Mouse (Mus musculus) midbrain, postnatal 0 days (tissue): ENCODE measurements around the gene Ccdc134. TPM values are rescaled to one million over a fixed set of nuclear protein-coding genes. Genes with fewer than 3 reads are reported as not detected.

Source experiments
- ATAC-seq: fragments of 200-750 bp; cut with Nextera tagmentation; 2 replicates; pipeline ENCODE4 v1.8.0; 2017; ENCODE audit warnings: moderate number of reproducible peaks, mild to moderate bottlenecking, moderate TSS enrichment, moderate library complexity; ENCODE audit not compliant: low FRiP score
- DNase-seq: peaks from one replicate; pipeline ENCODE4 v3.0.0-alpha.2; 2015; ENCODE audit warnings: low spot score
- H3K27ac ChIP-seq: fragments of 300-500 bp; sonication (generic); 2 replicates; pipeline ENCODE4 v1.5.1; 2014; ENCODE audit warnings: low read depth, mild to moderate bottlenecking, low read length, mixed read lengths
- H3K27me3 ChIP-seq: fragments of 300-500 bp; sonication (generic); 2 replicates; pipeline ENCODE4 v1.6.1; 2014; ENCODE audit warnings: low read length, control low read depth, mixed read lengths; ENCODE audit not compliant: insufficient read depth
- H3K36me3 ChIP-seq: fragments of 300-500 bp; sonication (generic); 2 replicates; pipeline ENCODE4 v1.6.1; 2014; ENCODE audit warnings: low read length, control low read depth, mixed read lengths; ENCODE audit not compliant: insufficient read depth
- H3K4me1 ChIP-seq: fragments of 300-500 bp; sonication (generic); 2 replicates; pipeline ENCODE4 v1.6.1; 2014; ENCODE audit warnings: mild to moderate bottlenecking, control low read depth, antibody characterized with exemption, low read length, mixed read lengths; ENCODE audit not compliant: insufficient read depth
- H3K4me2 ChIP-seq: fragments of 300-500 bp; sonication (generic); 2 replicates; pipeline ENCODE4 v1.6.1; 2014; ENCODE audit warnings: low read depth, mild to moderate bottlenecking, low read length, mixed read lengths; ENCODE audit not compliant: poor library complexity, severe bottlenecking
- H3K4me3 ChIP-seq: fragments of 300-500 bp; sonication (generic); 2 replicates; pipeline ENCODE4 v1.5.1; 2014; ENCODE audit warnings: low read depth, mild to moderate bottlenecking, low read length, moderate library complexity
- H3K9ac ChIP-seq: fragments of 300-500 bp; sonication (generic); replicated peaks from 2 replicates; pipeline ENCODE4 v1.6.1; 2014; ENCODE audit warnings: mild to moderate bottlenecking, low read length, moderate library complexity, mixed read lengths; ENCODE audit not compliant: poor library complexity, severe bottlenecking
- H3K9me3 ChIP-seq: fragments of 300-500 bp; sonication (generic); 2 replicates; pipeline ENCODE4 v1.6.1; 2016; ENCODE audit warnings: low read length, control low read depth
- CTCF ChIP-seq: IDR thresholded peaks from 2 replicates; pipeline ENCODE4 v1.5.1; 2016; ENCODE audit warnings: antibody characterized with exemption, mild to moderate bottlenecking
- WGBS: fragments of 180-500 bp; shearing (Covaris S2); extraction: QIAGEN DNeasy Blood & Tissue Kit; methylation state at CpG from one replicate; pipeline ENCODE4 v1.1.7; 2014; 5-methylcytosine and 5-hydroxymethylcytosine counted together
- polyA plus RNA-seq: library from polyadenylated mRNA; unstranded; fragments of >200 nt; fragmentation: Nextera tagmentation; extraction: Ambion mirVana; gene quantifications from 2 replicates; pipeline ENCODE4 v1.2.1, GENCODE M21; 2015
- total RNA-seq: library from RNA; depleted of rRNA; stranded (reverse); fragments of >200 nt; gene quantifications from 2 replicates; pipeline ENCODE4 v1.2.3, GENCODE M21; 2014

The Ccdc134 gene
- total and polyA plus RNA-seq, 2 experiments from 2014 or later: 6.9 to 8.7 TPM

DNA sequence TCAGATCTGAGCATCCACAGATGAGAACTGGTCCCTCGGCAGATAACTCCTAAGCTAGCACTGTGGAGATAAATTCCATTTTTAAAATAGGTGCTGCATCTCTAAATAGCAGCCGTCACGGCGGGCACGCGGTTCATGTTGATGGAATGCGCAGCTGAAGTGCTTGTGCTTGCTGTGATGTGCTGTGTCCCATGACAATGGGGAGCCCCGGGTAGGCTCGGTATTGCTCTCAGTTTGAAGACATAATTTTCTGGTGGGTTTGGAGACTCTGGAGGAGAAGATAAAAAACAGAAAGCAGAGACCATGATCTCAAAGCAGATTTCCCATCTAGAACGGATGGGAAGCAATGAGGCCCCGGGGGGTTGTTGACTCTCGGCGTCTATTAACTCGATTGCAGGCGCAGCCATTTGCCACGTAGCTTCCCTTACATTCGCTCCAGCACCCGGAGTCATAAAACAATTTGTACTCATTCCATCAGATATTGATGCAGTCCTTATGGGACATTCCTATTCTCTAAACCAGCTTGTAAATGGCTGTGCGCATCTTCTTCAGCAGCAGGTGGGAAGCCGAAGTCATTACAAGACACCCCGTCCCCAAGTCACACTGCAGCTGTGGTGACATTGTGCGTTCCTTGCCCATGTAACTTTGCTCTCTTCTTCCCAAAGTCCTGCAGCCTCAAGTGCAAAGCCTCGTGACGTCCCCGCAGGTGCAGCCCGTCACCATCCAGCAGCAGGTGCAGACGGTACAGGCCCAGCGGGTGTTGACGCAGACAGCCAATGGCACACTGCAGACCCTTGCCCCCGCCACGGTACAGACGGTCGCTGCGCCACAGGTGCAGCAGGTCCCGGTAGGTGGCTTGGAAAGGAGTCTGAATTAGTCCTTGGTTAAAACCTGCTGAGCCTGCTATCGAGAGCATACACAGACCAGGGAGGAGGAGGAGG, 43.0 kb downstream of the Ccdc134 start:
- TF ChIP-seq CTCF: no peak
- Histone ChIP-seq H3K9me3 (no peaks in the 10 kb centered on the region), H3K36me3 (peaks cover 51% of the 10 kb centered on the region), H3K4me1 (peaks cover 4% of the 10 kb centered on the region; the same call in 1 of the 2 replicates), H3K27me3 (no peaks in the 10 kb centered on the region), H3K4me2 (no peak overlapping the region), H3K9ac (no peak overlapping the region), H3K4me3 (no peak overlapping the region), H3K27ac (no peak overlapping the region)
- ATAC-seq: no peak
- 86% methylated on average over 36 of the region's 36 CpGs for WGBS
- DNase-seq: peak; percentile 69

DNA sequence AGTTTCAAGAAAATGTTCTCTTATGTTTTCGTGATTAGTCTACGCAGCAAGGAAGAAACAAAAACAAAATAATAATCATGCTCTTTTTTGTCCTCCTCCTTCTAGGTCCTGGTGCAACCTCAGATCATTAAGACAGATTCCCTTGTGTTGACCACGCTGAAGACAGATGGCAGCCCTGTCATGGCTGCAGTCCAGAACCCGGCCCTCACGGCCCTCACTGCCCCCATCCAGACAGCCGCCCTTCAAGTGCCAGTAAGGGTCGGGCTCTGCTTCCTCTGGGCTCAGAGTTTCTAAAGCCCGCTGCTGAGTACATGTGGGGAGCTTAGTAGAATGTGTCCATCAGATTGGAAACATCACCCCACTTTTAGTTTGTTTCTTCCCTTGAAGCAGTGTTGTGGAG, 44.9 kb downstream of the Ccdc134 start:
- Histone ChIP-seq H3K9me3 (no peaks in the 10 kb centered on the region), H3K36me3 (peaks cover 67% of the 10 kb centered on the region), H3K27ac (no peak overlapping the region), H3K4me2 (no peak overlapping the region), H3K4me3 (no peak overlapping the region), H3K9ac (no peak overlapping the region), H3K27me3 (no peaks in the 10 kb centered on the region), H3K4me1 (no peaks in the 10 kb centered on the region)
- no peak for ATAC-seq
- WGBS: 76% methylated on average over 8 of the region's 8 CpGs
- DNase-seq: peak; percentile 61
- TF ChIP-seq CTCF: no peak

GRCm38 (mm10) chr15:82175091-82175490, 47.4 kb downstream of the Ccdc134 start:
- Histone ChIP-seq H3K27me3 (no peaks in the 10 kb centered on the region), H3K9me3 (no peaks in the 10 kb centered on the region), H3K36me3 (peaks cover 87% of the 10 kb centered on the region), H3K4me3 (no peak overlapping the region), H3K4me1 (no peaks in the 10 kb centered on the region), H3K4me2 (no peak overlapping the region), H3K9ac (no peak overlapping the region), H3K27ac (no peak overlapping the region)
- DNase-seq (no peak), ATAC-seq (no peak)
- WGBS: 95% methylated on average over 9 of the region's 9 CpGs
- no peak for TF ChIP-seq CTCF

DNA sequence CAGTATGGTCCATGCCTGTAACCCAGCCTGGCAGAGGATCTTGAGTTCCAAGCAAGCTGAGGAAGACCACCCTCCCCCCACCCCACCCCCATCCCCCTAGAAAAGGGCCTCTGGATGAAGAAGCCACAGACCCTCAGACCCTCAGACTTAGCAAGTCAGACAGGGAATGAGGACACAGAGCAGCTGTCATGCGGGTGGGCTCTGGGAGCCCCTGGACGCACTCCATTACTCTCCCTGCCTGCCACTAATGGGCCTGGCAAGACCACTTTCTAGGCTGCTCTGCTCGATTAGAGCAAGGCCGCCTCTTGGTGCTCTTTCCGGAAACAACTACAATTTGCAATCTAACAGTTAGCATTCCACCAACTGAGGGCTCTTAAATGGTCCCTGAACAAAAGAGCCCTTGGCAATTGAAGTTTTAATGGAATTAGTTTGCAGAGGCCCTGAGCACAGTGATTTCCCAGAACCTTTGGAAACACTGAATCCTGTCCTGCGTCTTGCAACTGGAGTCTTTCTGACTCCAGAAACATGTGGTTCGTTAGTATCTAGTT, 50.1 kb downstream of the Ccdc134 start:
- Histone ChIP-seq H3K4me3 (no peak overlapping the region), H3K9me3 (no peaks in the 10 kb centered on the region), H3K4me2 (no peak overlapping the region), H3K9ac (no peak overlapping the region), H3K27ac (no peak overlapping the region), H3K27me3 (no peaks in the 10 kb centered on the region), H3K36me3 (peaks cover 88% of the 10 kb centered on the region), H3K4me1 (no peaks in the 10 kb centered on the region)
- TF ChIP-seq CTCF: no peak
- 91% methylated on average over 7 of the region's 7 CpGs for WGBS
- DNase-seq (no peak), ATAC-seq (no peak)

DNA sequence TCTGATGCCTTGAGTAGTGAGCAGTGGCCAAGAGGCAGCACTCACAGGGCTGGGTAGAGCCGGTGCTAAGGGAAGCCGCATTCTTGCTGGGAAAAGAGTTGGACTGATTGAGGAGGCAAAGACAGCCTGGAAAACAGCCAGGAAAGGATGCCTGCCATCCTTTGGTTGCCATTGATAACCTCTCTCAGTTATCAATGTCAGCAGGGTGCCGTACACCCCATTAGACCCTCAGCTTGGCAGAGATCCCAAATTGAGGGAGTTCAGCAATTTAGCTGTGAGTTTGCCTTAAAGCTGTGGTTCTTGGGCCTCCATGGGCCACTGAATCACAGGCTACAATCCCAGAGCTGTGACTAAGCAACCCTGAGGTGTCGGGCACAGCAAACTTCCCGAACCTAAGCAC, 53.4 kb downstream of the Ccdc134 start:
- Histone ChIP-seq H3K4me2 (no peak overlapping the region), H3K27ac (no peak overlapping the region), H3K4me1 (no peaks in the 10 kb centered on the region), H3K27me3 (no peaks in the 10 kb centered on the region), H3K4me3 (no peak overlapping the region), H3K9ac (no peak overlapping the region), H3K9me3 (no peaks in the 10 kb centered on the region), H3K36me3 (peaks cover 95% of the 10 kb centered on the region)
- WGBS: 85% methylated on average over 5 of the region's 5 CpGs
- no peak for ATAC-seq
- no peak for TF ChIP-seq CTCF
- DNase-seq: no peak

GRCm38 (mm10) chr15:82182311-82182710, 54.6 kb downstream of the Ccdc134 start:
- H3K36me3 ChIP-seq: peaks cover 97% of the 10 kb centered on the region
- H3K4me2 ChIP-seq: no peak overlapping the region
- no peaks in the 10 kb centered on the region for H3K27me3 ChIP-seq
- no peak overlapping the region for H3K27ac ChIP-seq
- DNase-seq (no peak), ATAC-seq (no peak)
- no peaks in the 10 kb centered on the region for H3K4me1 ChIP-seq
- WGBS: 98% methylated on average over 4 of the region's 4 CpGs
- H3K9ac ChIP-seq: no peak overlapping the region
- no peaks in the 10 kb centered on the region for H3K9me3 ChIP-seq
- no peak overlapping the region for H3K4me3 ChIP-seq
- TF ChIP-seq CTCF: peak; percentile 46; the same call in 1 of the 2 replicates
